Mouse (Mus musculus): ENCODE data around the gene Gm21800. TPM values are rescaled to one million over a fixed set of nuclear protein-coding genes. Genes with fewer than 3 reads are reported as not detected.
"Not testable (repeated sequence)": the region's sequence is repeated elsewhere in the genome, so short reads cannot be mapped to it uniquely, and the experiment has no call there.

Gene Gm21800
- not detected in 2 replicates for polyA plus RNA-seq (2011; ENCODE audit: insufficient read length, low read depth, missing spikeins)

DNA sequence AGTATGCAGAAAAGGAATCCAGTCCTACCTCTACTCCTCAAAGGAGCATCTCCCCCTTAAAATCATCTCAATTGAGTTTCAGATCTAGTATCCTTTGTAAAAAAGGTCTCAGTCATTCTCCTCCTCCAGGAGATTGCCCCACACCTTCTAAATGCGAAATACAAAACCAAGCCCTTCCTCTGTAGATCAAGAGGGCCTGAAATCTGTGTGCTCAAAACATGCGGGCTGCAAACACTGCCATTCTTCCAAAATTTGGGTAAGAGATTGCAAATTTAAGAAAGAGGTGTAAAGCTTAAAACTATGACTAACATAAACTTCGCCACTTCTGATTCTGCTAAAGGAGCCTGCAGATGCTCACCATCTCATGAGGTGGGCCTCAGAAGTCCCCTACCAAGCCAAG is at the start of gene Gm21800:
Gene Gm21800, plus strand, starts transcription at position 301 of the 400 bp plus-strand sequence.
- not testable (repeated sequence) for H3K27ac ChIP-seq (ENCODE audit: insufficient read depth, low read length); H3K4me3 ChIP-seq (ENCODE audit: insufficient read depth, low read length); H3K4me1 ChIP-seq (ENCODE audit: control insufficient read depth, insufficient read depth, low read length)

All from embryonic fibroblast, embryonic 13.5 days (primary cell).